Mouse (Mus musculus): ENCODE measurements around the gene Atp12a.

The Atp12a gene

GRCm38 (mm10) chr14:56382366-56382765 lies 17.5 kb downstream of the Atp12a start:
- DNase-seq: no peak

GRCm38 (mm10) chr14:56390247-56390646 lies 25.4 kb downstream of the Atp12a start:
- DNase-seq: no peak

- no peak for DNase-seq
These were observed 28.9 kb downstream of the Atp12a start for GRCm38 (mm10) chr14:56393704-56394312.

GRCm38 (mm10) chr14:56398001-56398400 lies 33.1 kb downstream of the Atp12a start:
- DNase-seq: no peak

- no peak for DNase-seq
These were observed 37.6 kb downstream of the Atp12a start, which contains the start of gene Rnf17 for GRCm38 (mm10) chr14:56402311-56403071. Rnf17 (plus strand) TSS chr14:56402581.

- DNase-seq: no peak
These were observed 38.2 kb downstream of the Atp12a start for GRCm38 (mm10) chr14:56403072-56403375.
